Mouse (Mus musculus) lung, adult 2 months (tissue): ENCODE data around the gene Pgpep1l.

Source experiments
- CTCF ChIP-seq: fragments of 200-500 bp; IDR thresholded peaks from 2 replicates; pipeline ENCODE4 v1.5.1; 2011; ENCODE audit warnings: mild to moderate bottlenecking, low read length, control low read depth; ENCODE audit not compliant: insufficient read depth
- POLR2A ChIP-seq: fragments of 200-500 bp; IDR thresholded peaks from 2 replicates; pipeline ENCODE4 v1.6.1; 2011; ENCODE audit warnings: low read depth, mild to moderate bottlenecking, control low read depth, low read length, borderline replicate concordance; ENCODE audit errors: extremely low read depth

- TF ChIP-seq POLR2A (no peak), CTCF (no peak)
These were observed 52.1 kb downstream of the Pgpep1l start for GRCm38 (mm10) chr7:68211883-68212282.
